Mouse (Mus musculus): ENCODE data around the gene Iqsec1.
A peak's percentile ranks its signal among the peaks of the same experiment; 100 is the strongest.

Iqsec1 gene

DNA sequence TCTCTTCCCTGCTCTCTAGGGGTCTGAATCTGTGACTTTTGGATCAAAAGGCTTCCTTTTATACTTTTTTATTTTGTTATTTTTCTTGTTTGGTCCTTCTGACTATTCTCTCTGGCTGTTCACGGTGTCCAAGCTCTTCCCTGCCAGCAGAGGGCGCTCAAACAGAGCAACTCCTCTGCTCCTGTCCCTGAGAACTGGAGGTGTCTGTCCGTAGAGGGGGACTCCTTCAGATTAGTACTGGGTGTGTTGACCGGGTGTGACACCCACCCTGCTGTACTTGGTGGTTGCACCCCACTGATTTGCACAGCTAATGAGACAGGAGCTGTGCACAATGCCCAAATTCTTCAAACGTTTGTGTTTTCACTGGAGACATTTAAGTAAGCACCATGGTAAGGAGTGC, 381.3 kb downstream of the Iqsec1 start:
- peak; percentile 45 to 52 for DNase-seq

DNA sequence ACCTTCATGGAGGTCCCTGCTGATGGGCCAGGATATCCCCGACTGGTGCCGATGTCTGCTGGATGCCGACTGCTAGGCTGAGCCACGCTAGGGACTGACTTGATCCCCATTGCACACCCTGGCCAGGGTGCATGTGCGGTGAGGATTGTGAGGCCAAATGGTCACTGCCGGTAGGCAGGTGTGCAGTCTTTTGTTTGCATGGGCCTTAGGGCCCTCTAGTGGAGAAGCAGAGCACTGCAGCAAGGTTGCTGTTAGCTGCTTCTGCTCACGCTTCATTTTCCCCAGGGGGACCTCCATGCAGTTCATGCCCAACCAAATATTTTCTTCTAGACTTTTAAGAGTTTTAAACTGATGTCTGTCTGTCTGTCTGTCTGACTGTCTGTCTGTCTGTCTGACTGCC, 381.9 kb downstream of the Iqsec1 start:
- DNase-seq: peak; percentile 44 to 76

All from kidney, adult 8-10 months (tissue).